Mouse (Mus musculus) inflammation-experienced regulatory T-cells, adult 16 weeks (primary cell): ENCODE results near the gene Adprm. TPM values are rescaled to one million over a fixed set of nuclear protein-coding genes. Genes with fewer than 3 reads are reported as not detected.

Experiments
- polyA plus RNA-seq: library from polyadenylated mRNA; unstranded; fragments of 100-300 nt; shearing (Covaris generic); gene quantifications from one replicate; pipeline ENCODE4 v1.2.1, GENCODE M21; 2017

Adprm gene
- 75.5 TPM for polyA plus RNA-seq

DNA sequence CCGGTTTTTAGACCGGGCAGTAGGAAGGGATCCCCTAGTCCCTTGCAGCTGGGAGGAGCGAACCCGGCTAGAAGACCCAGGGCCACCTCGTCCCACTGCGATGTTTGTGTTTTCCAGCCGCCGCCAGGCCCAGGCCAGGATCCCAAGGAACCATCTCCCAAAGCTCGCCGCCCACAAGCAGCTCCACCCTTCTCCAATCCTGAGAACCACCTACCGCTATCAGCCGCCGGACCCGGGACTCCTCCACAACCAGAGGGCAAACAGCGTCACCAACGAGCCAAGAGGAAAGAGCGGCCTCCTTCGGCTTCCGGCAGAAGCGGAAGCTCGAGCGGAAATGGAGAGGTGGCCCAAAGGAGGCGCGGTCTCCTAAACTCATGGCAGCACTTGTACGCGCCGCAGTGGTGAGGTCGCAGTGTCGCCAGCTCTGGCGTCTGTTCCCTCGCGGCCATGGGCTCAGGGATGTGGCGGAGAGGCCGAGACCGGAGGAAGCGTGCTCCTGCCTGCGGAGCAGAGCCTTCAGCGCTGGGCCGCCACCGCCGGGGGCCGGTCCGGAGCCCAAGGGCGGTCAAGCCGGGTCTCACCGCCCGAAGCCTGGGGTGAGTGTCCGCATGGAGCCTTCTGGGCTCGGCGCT, at the start of gene Adprm, which contains the start of gene Sco1:
TSS of gene Adprm (minus strand) at position 274 of the 632 bp plus-strand sequence.
TSS of gene Sco1 (plus strand) at position 350 of the 632 bp plus-strand sequence.

DNA sequence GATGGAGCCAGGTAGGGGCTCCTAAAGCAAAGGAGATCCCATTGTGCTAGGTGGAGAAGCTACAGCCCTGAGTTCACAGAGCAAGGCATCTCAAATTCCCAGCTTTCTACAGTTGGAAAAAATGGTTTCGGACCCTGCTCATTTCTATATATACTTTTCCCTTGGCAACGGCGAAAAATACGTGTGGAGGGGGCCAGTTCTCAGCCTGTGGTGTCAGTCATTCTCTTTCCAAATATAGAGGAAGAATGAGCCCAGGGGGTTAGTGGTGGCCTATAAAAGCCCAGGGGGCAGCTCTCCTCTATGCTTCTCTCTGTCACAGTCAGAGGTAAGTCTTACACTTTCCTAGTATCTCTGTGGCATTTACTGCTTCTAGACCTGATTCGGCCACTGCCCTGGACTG, 25.6 kb upstream of the Adprm start, which contains the start of gene Myh3:
TSS of gene Myh3 (plus strand) at position 301 of the 400 bp plus-strand sequence.

DNA sequence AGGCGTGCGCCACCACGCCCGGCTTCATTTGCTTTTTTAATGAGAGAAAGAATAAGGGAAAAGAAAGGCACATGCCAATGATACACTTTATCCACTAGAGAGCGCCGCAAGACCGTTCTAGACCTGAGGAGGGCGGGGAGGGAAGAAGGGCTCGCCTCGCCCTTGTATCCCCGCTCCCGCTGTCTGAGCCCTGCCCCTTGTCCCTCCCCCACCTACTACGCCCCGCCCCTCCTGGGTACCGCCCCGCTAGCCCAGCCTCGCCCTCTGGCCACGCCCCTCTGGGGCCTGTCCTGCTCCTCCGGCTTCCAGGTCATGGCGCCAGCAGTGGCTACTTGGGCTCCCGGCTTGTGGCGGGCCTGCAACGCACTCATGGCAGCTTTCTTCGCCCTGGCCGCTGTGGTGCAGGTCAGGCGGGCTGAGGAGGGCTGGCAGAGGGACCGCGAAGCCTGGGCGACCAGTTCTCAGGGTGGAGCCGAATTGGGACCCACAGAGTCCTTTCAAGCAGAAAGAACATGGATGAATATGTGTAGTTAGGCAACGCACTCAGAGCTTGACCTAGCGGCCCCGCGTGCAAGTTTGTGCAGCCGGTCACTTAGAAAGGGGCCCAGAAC, 27.4 kb downstream of the Adprm start, which contains the start of gene Tmem220:
TSS of gene Tmem220 (plus strand) at position 288 of the 611 bp plus-strand sequence.

Other genes starting within 250 kb of the Adprm start
- gene Pirt, start 140.6 kb downstream of the Adprm start, polyA plus RNA-seq, result not detected
- not detected for gene Tmem238l, start 96.0 kb downstream of the Adprm start, polyA plus RNA-seq
- gene Tmem220, start 27.4 kb downstream of the Adprm start, polyA plus RNA-seq, result 1.3 TPM
- 13.5 TPM for gene Sco1, start 76 bp upstream of the Adprm start, polyA plus RNA-seq
- 1.3 TPM for gene Myh3, start 25.7 kb upstream of the Adprm start, polyA plus RNA-seq
- gene Myh2, start 118.4 kb upstream of the Adprm start, polyA plus RNA-seq, result not detected
- not detected for gene Myh1, start 147.5 kb upstream of the Adprm start, polyA plus RNA-seq
- not detected for gene Myh4, start 185.4 kb upstream of the Adprm start, polyA plus RNA-seq
- gene Myh8, start 224.5 kb upstream of the Adprm start, polyA plus RNA-seq, result not detected